7 mouse cellular contexts compared by ENCODE assay signal in the genomic region with DNA sequence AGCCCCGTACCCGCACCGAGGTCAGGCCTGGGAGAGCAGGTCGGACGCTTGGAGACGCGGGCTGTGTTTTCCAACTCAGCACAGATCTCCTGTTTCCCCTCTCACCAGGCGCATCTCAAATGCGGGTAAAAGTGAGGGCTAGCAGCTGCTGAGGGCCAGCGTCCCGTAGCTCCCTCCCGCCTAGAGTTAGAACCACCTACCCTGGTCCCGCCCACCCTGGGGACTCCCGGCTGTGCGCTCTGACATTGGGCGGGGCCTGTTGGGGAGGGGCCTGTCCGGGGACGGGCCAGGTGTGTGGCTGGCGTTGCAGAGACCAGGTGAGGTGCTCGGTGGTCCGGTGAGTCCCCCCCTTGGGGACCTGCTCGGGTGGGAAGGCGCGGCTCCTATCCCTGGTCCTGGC. TPM values are rescaled to one million over a fixed set of nuclear protein-coding genes. Genes with fewer than 3 reads are reported as not detected.
A peak's percentile ranks its signal among the peaks of the same experiment; 100 is the strongest.
DNase-seq lines count a peak whose midpoint lies in the region; ATAC-seq and TF ChIP-seq lines count a peak whose summit lies in the region.

A gene (plus strand): TSS at position 262 of the 400 bp plus-strand sequence.

- peak; percentile 67 for DNase-seq in R1 (ENCODE audit: low read depth, low spot score)
- peak; percentile 52 for DNase-seq in embryonic facial prominence, embryonic 11.5 days (ENCODE audit: low spot score)
- peak; percentile 27 for DNase-seq in hindbrain, embryonic 10.5 days (ENCODE audit: low spot score)
- no peak for DNase-seq in midbrain, postnatal 0 days (ENCODE audit: low spot score)
- no peak for DNase-seq in cerebellum, adult 8-10 months
- DNase-seq in left cerebral cortex, adult 18-20 months (ENCODE audit: low spot score in 2 of 2), result no peak

- H3K4me1 ChIP-seq in embryonic facial prominence, embryonic 11.5 days (ENCODE audit: control insufficient read depth, insufficient read depth, low read length), result peaks cover 10% of the 10 kb centered on the region
- peaks cover 32% of the 10 kb centered on the region for H3K4me1 ChIP-seq in hindbrain, embryonic 10.5 days (replicated peaks)
- peaks cover 26% of the 10 kb centered on the region for H3K4me1 ChIP-seq in limb, embryonic 13.5 days
- no peaks in the 10 kb centered on the region for H3K4me1 ChIP-seq in midbrain, postnatal 0 days (ENCODE audit: insufficient read depth, low read length)

- H3K9ac ChIP-seq in embryonic facial prominence, embryonic 11.5 days (replicated peaks; ENCODE audit: low read length), result peak within 1 kb of the TSS; percentile 18
- peak within 1 kb of the TSS; percentile 45 for H3K9ac ChIP-seq in limb, embryonic 13.5 days
- 0 out of 2 replicates have a peak within 1 kb of the TSS, but pooled peaks have one; percentile 19 for H3K9ac ChIP-seq in midbrain, postnatal 0 days (replicated peaks; ENCODE audit: low read length, poor library complexity, severe bottlenecking)

- 1% methylated on average over 24 of the region's 24 CpGs for WGBS in embryonic facial prominence, embryonic 11.5 days
- WGBS in hindbrain, embryonic 10.5 days, result 2% methylated on average over 24 of the region's 24 CpGs
- 1% methylated on average over 23 of the region's 24 CpGs for WGBS in limb, embryonic 13.5 days
- 4% methylated on average over 22 of the region's 24 CpGs for WGBS in midbrain, postnatal 0 days

- no peak within 1 kb of the TSS for H3K27ac ChIP-seq in embryonic facial prominence, embryonic 11.5 days (replicated peaks; ENCODE audit: low read depth, low read length)
- peak within 1 kb of the TSS; percentile 73 for H3K27ac ChIP-seq in hindbrain, embryonic 10.5 days
- no peak within 1 kb of the TSS; the same call in 1 of the 2 replicates for H3K27ac ChIP-seq in limb, embryonic 13.5 days
- no peak within 1 kb of the TSS for H3K27ac ChIP-seq in midbrain, postnatal 0 days (ENCODE audit: low read depth, low read length)

- peak within 1 kb of the TSS; percentile 27 for H3K4me3 ChIP-seq in embryonic facial prominence, embryonic 11.5 days (ENCODE audit: low read depth, low read length)
- peak within 1 kb of the TSS; percentile 47 for H3K4me3 ChIP-seq in hindbrain, embryonic 10.5 days
- H3K4me3 ChIP-seq in limb, embryonic 13.5 days, result peak within 1 kb of the TSS; percentile 45
- 0 out of 2 replicates have a peak within 1 kb of the TSS, but pooled peaks have one; percentile 3 for H3K4me3 ChIP-seq in midbrain, postnatal 0 days (ENCODE audit: low read depth, low read length)

- ATAC-seq in embryonic facial prominence, embryonic 11.5 days (replicated peaks; ENCODE audit: insufficient number of reproducible peaks, low FRiP score, low TSS enrichment, low read depth), result 0 out of 2 replicates have a peak, but pooled peaks have one; percentile 31
- ATAC-seq in limb, embryonic 13.5 days (ENCODE audit: low FRiP score, low read depth), result peak; percentile 64; the same call in 1 of the 2 replicates
- ATAC-seq in midbrain, postnatal 0 days (ENCODE audit: low FRiP score), result no peak

- no peak for TF ChIP-seq CTCF in midbrain, postnatal 0 days (IDR thresholded peaks at IDR 0.05)

- peak within 1 kb of the TSS; percentile 71 for H3K4me2 ChIP-seq in embryonic facial prominence, embryonic 11.5 days (ENCODE audit: low read depth, low read length)
- peak within 1 kb of the TSS; percentile 80 for H3K4me2 ChIP-seq in limb, embryonic 13.5 days (replicated peaks)
- H3K4me2 ChIP-seq in midbrain, postnatal 0 days (ENCODE audit: low read depth, low read length, poor library complexity, severe bottlenecking), result peak within 1 kb of the TSS; percentile 13; the same call in 1 of the 2 replicates

- peaks cover 12% of the 10 kb centered on the region; the same call in 1 of the 2 replicates for H3K27me3 ChIP-seq in embryonic facial prominence, embryonic 11.5 days (ENCODE audit: control insufficient read depth, insufficient read depth, low read length)
- peaks cover 43% of the 10 kb centered on the region for H3K27me3 ChIP-seq in hindbrain, embryonic 10.5 days (ENCODE audit: insufficient read depth, poor library complexity, severe bottlenecking)
- H3K27me3 ChIP-seq in limb, embryonic 13.5 days, result peaks cover 15% of the 10 kb centered on the region
- H3K27me3 ChIP-seq in midbrain, postnatal 0 days (ENCODE audit: insufficient read depth, low read length), result peaks cover 12% of the 10 kb centered on the region

- no peaks in the 10 kb centered on the region for H3K9me3 ChIP-seq in embryonic facial prominence, embryonic 11.5 days (replicated peaks; ENCODE audit: control insufficient read depth, low read length)
- no peaks in the 10 kb centered on the region for H3K9me3 ChIP-seq in hindbrain, embryonic 10.5 days
- H3K9me3 ChIP-seq in limb, embryonic 13.5 days, result no peaks in the 10 kb centered on the region
- no peaks in the 10 kb centered on the region for H3K9me3 ChIP-seq in midbrain, postnatal 0 days (ENCODE audit: low read length)

- no peaks in the 10 kb centered on the region for H3K36me3 ChIP-seq in embryonic facial prominence, embryonic 11.5 days (replicated peaks; ENCODE audit: control insufficient read depth, insufficient read depth, low read depth, low read length)
- no peaks in the 10 kb centered on the region for H3K36me3 ChIP-seq in hindbrain, embryonic 10.5 days
- no peaks in the 10 kb centered on the region for H3K36me3 ChIP-seq in limb, embryonic 13.5 days
- no peaks in the 10 kb centered on the region for H3K36me3 ChIP-seq in midbrain, postnatal 0 days (ENCODE audit: insufficient read depth, low read length)

RNA-seq across cellular contexts. Expression of the gene that starts here (rescaled TPM):
- 2.8 and 4.2 TPM in 2 replicates for polyA plus RNA-seq in embryonic facial prominence, embryonic 11.5 days (2014; fragmentation: Nextera tagmentation; extraction: Ambion mirVana)
- 3.5 and 3.8 TPM in 2 replicates for polyA plus RNA-seq in hindbrain, embryonic 10.5 days (2016; fragmentation: Nextera tagmentation; extraction: Ambion mirVana)
- 6.7 and 7.5 TPM in 2 replicates for polyA plus RNA-seq in limb, embryonic 13.5 days (2015; fragmentation: Nextera tagmentation; extraction: Ambion mirVana)
- total RNA-seq in midbrain, postnatal 0 days (2014; rRNA removed), result 0.44 and 0.61 TPM in 2 replicates
- polyA plus RNA-seq in midbrain, postnatal 0 days (2015; fragmentation: Nextera tagmentation; extraction: Ambion mirVana), result 0.33 and 0.53 TPM in 2 replicates
- total RNA-seq in left cerebral cortex, adult 18-20 months (2021), result under 1 TPM; 0.28 TPM

Comparison
In these comparisons a context has a peak if more than half of its experiments do, and no peak if none do; other contexts are left out.
1. DNase-seq: peak in R1 (single experiment), embryonic facial prominence, embryonic 11.5 days (single experiment) and hindbrain, embryonic 10.5 days (single experiment); none in midbrain, postnatal 0 days (single experiment), cerebellum, adult 8-10 months (single experiment) and left cerebral cortex, adult 18-20 months (0 of 2).
2. H3K4me2 ChIP-seq: peak in every context shown above with its lines; median percentile 80 in limb, embryonic 13.5 days; 71 in embryonic facial prominence, embryonic 11.5 days; 13 in midbrain, postnatal 0 days.
3. Peak in every context shown above with its lines, with median percentiles within 50 percentile points of each other: H3K4me3 ChIP-seq and H3K9ac ChIP-seq.